Mouse (Mus musculus) gastrocnemius, postnatal 10 days (tissue): ENCODE data around the gene Clk2. TPM values are rescaled to one million over a fixed set of nuclear protein-coding genes. Genes with fewer than 3 reads are reported as not detected.

Source experiments
- DNase-seq: peaks from one replicate; pipeline ENCODE4 v3.0.0; 2021; ENCODE audit warnings: mixed read lengths
- long read RNA-seq, 2 experiments: library from polyadenylated mRNA; stranded (forward); transcript quantifications; one replicate each; pipeline ENCODE4 v2.0.0; 2021
- total RNA-seq, 2 experiments: library from RNA; stranded (reverse); gene quantifications; 2 replicates each; pipeline ENCODE4 v1.2.3; 2021

Clk2 gene
- total RNA-seq = 10 to 100 TPM; 21.5 to 32.6 TPM
- long read RNA-seq, experiment 1, transcript Clk2-202 (13 exons, 2,154 nt) = major isoform, 8 of 64 reads
- long read RNA-seq, experiment 1, transcript Clk2-203 (13 exons, 2,112 nt) = major isoform, 8 of 64 reads
- long read RNA-seq, experiment 1, partial matches to known transcripts = 13 of 64 reads
- long read RNA-seq, experiment 1, other reads (novel, unspliced or antisense) = 33 of 64 reads
- long read RNA-seq, experiment 2, transcript Clk2-203 (13 exons, 2,112 nt) = minor isoform, 5 of 46 reads
- long read RNA-seq, experiment 2, transcript Clk2-202 (13 exons, 2,154 nt) = major isoform, 8 of 46 reads
- long read RNA-seq, experiment 2, partial matches to known transcripts = 11 of 46 reads
- long read RNA-seq, experiment 2, other reads (novel, unspliced or antisense) = 19 of 46 reads

DNA sequence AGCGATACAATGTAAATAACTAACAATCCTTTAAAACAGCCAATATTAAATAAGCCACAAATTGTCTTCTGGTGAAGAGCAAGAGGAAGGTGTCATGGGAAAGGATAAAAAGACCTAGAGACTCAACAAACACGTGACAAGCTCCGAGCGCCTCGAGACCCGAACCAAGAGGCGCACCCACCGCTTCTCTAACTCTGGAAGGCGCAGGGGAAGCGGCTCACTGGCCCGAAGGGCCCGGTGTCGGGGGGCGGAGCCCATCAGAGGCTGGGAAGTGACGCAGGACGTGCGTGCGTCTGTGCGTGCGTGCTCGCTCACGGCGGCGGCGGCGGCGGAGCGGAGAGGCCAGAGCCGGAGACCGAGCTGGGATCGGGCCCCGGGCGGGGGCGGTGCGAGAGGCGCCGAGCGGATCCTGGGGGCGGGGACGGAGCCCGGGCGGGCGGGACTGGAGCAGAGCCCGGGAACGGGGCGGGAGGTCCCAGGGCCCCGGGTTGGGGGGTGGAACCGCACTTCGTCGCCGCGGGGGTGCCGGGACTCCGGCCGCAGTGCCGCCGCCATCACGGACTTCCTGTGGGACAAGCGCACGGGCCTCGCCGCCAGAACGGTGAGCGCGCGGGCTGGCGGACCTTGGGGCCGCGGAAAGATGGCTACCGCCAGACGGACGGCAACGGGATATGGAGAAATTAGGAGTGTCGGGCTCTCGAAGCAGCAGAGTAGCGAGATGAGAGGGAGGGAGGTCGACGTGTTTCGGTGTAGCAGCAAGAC is at the start of gene Clk2:
Gene Clk2, plus strand, starts transcription at position 290 of the 762 bp plus-strand sequence.
- DNase-seq = peak; percentile 92

DNA sequence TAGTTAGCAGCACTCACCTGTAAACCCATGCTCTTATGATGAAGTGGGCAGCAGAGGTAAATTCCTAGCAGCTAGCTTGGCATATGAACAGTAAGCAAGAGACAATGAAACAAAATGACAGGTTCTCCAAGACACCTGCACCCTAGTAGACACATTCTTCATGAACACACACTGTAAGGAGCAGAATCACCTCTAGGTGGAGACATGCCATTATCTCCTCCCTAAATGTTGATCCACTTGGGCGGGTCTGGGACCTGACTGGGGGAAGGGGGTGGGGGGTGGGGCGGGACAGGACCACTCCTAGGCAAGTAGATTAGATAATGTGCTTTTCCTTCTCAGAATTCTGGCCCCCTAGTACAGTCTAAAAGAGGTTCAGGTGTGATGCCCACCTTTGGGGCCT is 49.1 kb upstream of the Clk2 start:
- no peak for DNase-seq

DNA sequence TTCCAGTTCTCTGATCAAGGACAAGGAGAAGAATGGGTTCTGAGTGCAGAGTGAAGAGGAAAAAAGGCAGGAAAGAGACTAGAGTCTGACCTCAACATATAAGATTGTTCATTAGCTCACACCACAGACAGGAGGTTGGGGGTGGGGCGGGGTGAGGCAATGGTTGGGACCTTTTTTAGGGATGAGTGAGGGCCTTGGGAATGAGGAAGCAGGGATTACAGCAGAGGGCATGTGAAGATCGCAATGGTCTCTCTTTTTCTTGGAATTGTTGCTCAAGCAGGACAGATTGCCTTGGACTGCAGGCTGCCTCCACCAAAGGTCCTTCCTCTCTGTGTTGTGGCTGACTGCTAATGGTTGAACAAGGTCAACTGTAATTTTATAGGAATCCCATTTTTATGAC is 41.3 kb upstream of the Clk2 start:
- peak; percentile 26 for DNase-seq

GRCm38 (mm10) chr3:89124241-89124640 is 40.4 kb upstream of the Clk2 start:
- no peak for DNase-seq

DNA sequence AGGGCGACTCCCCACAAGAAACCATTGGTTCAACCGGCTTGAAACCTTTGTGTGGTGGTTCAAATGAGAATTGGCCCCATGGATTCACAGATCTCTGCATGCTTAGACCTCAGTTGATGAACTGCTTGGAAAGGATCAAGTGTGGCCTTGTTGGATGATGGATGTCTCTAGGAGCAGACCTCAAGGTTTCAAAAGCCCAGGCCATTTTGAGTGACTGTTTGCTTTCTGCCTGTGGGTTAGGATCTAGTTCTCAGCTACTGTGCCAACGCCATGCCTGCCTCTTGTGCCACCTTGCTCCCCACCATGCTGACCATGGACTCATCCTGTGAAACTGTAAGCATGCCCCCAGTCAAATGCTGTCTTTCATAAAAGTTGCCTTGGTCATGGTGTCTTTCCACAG is 38.6 kb upstream of the Clk2 start:
- DNase-seq = no peak

GRCm38 (mm10) chr3:89129908-89130307 is 34.7 kb upstream of the Clk2 start:
- no peak for DNase-seq

DNA sequence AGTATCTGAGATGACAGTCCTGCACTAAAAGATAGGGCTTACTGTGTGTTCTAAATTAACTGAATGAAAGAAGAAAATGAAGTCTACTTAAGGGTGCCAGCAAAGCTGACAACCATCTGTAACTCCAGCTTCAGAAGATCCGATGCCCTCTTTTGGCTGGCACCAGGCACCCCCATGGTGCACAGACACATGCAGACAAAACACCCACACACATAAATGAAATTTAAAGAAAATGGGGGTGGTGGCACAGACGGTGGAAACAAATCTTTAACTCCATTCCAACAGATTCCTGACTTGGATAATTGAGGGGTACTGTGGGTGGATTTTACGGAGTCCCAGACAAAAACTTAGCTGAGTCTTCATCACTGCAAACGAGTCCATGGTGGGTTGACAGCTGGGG is 32.8 kb upstream of the Clk2 start:
- DNase-seq = no peak

- peak; percentile 26 for DNase-seq
Observed at GRCm38 (mm10) chr3:89132285-89133062, 32.1 kb upstream of the Clk2 start.

- no peak for DNase-seq
Observed at GRCm38 (mm10) chr3:89133063-89133450, 31.5 kb upstream of the Clk2 start.

DNA sequence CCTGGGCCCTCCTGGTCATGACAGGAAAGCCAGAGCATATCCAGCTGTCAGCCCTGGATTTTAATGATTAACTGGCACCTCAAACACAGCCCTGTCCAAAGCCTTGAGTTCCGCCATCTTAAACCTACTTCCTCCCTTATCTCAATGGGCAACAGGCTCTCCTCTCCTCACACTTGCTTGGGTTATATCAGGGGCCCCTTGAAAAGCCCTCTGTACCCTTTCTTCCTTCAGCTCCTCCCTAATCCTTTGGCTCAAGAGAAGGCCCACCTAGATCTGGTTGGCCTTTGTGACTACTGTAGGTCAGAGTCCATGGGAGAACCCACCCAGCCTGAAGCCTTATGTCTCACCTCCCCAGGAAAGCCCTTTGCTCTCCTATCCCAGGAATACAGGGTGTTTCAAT is 30.8 kb upstream of the Clk2 start:
- DNase-seq = no peak

DNA sequence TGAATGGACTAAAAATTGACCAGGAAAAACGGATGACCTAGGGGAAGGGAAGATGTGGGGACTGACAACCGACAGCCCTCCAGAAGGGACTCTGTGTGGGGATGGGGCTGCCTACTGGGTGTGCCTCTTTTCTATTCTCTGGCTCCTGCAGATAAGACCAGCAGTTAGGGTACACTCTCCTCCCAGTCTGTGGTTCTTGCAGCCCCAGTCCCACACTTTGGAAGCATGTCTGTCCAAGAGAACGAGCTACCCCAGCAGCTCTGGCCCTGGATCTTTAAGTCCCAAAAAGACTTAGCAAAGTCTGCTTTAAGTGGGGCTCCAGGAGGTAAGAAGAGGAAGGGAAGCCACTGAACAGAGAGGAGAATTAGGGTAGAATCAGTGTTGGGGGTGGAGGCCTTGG is 28.6 kb upstream of the Clk2 start, which contains the start of gene Pklr:
Gene Pklr, plus strand, starts transcription at position 185 of the 400 bp plus-strand sequence.
- DNase-seq = no peak

DNA sequence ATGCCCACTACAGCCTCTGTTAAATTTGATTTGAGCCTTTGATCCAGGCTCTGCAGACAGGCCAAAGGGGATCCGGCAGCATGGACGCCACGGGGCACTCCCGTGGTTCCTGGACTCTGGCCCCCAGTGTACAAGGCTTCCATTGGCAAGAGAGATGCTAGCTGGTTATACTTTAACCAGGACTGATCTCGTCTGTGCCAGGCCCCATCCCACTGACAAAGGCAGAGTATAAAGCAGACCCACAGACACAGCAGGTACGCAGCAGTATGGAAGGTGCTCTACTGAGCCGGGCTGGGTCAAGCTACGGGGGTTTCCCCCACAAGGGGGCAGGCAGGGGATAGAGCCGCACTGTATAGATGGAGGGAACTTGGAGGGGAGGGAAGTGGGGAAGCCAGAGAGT is 28.2 kb upstream of the Clk2 start:
- DNase-seq = no peak

- DNase-seq = no peak
Observed at GRCm38 (mm10) chr3:89144821-89145220, 19.8 kb upstream of the Clk2 start.

- DNase-seq = no peak
Observed at GRCm38 (mm10) chr3:89145566-89145965, 19.0 kb upstream of the Clk2 start.

DNA sequence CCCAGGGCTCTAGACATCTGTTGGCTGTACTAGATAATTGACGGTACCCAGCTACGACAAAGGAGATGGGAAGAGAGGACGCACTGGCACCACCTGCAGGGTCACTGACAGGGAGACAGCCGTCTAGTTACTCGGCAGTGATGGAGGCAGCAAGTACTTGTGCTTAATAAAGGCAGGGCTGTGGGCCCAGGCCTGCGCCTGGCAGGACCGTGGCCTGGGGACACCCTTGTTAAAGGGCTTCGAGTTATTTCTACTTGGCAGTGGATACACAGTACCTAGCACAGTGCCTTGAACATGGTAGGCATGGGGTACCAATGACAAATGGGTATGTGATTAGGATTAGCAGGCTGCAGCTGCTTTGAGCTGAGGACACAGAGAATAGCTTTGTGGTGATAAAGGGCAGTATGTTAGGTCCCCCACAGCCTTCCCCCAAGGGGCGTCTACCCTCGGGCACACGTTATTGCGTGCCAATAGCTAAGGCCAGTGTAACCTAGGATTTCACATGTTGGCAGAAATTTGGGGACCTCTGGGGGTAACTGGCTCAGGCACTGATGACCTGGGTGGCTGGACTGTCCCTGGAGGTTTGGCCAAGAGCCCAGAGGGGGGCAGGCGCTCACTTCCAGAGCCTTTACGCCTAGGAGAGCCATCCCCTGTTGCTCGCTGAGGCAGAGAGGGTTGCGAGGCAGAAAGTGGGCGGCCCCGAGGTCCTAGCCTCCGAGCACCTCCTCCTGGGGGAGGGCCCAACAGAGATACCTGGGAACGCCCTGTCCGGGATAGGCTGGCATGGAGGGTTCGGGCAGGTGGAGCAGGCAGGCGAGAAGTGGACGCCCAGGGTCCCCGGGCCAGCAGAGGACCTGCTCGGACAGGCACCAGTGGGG is 17.3 kb upstream of the Clk2 start:
- DNase-seq = no peak

DNA sequence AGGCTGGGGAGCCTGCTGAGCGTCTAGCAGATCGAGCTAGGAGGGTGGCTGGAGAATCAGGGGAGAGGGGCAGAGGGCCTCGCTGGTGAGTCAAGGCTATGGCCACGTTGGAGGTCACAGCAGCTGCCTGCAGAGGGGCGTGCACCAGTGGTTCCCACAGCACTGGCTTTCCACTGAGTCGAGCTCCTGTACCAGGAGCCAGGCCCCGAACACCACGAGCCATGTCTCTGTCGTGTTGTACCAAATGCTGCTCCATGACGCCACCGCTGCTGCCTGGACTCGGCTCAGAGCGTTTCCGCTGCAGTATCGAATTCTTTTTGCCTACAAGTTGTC is 16.6 kb upstream of the Clk2 start:
- DNase-seq = no peak

- no peak for DNase-seq
Observed at GRCm38 (mm10) chr3:89148567-89148966, 16.0 kb upstream of the Clk2 start.

GRCm38 (mm10) chr3:89152084-89152835 is 12.3 kb upstream of the Clk2 start:
- no peak for DNase-seq

DNA sequence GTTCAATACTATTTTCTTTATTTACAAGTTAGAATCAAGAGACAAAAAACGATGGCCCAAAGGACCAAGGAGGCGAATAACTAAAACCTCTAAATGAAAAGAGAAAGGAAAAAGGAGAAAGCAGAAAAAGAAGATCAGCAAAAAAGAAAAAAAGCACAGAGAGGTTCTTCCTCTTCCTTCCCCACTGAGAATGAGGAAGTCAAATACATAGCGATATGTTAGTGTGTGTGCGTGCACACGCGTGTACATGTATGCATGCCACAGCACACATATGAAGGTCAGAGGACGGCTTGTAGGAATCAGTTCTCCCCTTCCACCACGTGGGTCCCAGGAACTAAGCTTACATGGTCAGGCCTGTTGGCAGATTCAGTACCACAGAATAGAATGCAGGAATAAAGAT is 7.6 kb upstream of the Clk2 start:
- no peak for DNase-seq

DNA sequence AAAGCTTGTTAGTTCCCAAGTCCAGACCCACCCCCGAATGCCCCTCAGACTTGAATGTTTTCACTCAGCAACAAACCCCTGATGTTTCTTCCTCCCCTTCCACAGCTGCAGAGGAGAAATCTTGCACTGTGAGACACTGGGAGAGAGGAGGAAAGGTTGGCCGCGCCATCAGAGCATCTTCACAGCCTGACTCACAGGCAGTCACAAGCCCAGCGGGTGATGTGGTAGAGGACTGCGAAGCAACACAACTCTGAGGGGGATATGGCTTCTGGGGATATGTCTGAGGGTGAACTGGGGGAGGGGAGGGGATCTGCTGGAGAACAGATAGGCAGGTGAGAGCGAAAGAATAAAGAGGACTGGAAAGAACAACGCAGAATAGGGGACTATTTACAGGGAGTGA is 5.9 kb upstream of the Clk2 start:
- DNase-seq = no peak

GRCm38 (mm10) chr3:89159211-89159610 is 5.4 kb upstream of the Clk2 start:
- DNase-seq = peak; percentile 72
